Mouse (Mus musculus) layer of hippocampus, postnatal 14 days (tissue): ENCODE data around the gene Tle2. TPM values are rescaled to one million over a fixed set of nuclear protein-coding genes. Genes with fewer than 3 reads are reported as not detected.

Experiments
- DNase-seq, 2 experiments: peaks; one replicate each; pipeline ENCODE4 v3.0.0; 2021 to 2022; ENCODE audit warnings: low spot score in 2 of 2, mixed read lengths in 1 of 2
- total RNA-seq, 2 experiments: library from RNA; stranded (reverse); gene quantifications; 2 replicates each; pipeline ENCODE4 v1.2.3; 2021

Gene Tle2
- total RNA-seq, 2 experiments from 2014 or later = 23.3 to 25.9 TPM

GRCm38 (mm10) chr10:81553232-81553631, 21.1 kb upstream of the Tle2 start:
- DNase-seq = no peak

DNA sequence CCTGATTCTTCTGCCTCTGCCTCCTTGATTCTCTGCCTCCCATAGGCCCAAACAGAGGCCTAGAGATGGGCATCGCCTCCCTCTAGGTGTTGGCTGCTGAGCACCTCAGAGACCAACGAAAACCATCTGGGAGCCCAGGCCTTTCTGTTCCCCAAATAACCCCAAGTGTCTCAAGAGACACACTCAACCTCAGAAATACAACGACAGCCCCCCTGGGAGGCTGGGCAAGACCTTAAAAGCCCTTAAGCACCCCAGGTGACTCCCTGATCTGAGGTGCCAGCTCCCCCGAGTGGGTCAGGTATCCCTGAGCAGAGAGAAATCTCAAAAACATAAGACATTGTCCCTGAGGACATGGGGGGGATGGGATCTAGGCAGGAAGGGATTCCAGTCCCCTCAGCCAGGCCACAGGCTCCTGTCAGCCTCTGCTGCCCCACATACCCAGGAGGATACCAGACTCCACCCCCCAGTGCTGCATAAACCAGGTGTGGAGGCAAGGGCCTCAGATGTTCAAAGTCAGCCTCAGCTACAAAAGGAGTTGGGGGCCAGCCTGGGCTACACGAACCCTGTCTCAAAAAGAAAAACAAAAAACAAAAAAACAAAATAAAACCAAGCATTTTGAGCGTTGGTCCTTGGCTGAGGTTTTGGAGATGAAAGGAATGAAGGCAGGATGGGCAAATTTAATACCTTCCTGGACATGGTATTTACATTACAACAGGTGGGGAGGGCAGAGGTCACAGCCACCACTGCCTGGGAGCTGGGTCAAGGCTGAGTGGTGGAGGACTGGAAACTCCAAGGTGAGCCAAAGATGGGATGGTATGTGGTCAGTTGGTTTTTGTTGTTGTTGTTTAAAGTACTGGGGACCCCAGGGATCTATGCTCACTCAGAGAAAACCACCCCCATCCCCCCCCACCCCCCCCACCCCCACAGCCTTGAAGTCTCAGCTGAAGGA, 20.3 kb upstream of the Tle2 start:
- DNase-seq = no peak

DNA sequence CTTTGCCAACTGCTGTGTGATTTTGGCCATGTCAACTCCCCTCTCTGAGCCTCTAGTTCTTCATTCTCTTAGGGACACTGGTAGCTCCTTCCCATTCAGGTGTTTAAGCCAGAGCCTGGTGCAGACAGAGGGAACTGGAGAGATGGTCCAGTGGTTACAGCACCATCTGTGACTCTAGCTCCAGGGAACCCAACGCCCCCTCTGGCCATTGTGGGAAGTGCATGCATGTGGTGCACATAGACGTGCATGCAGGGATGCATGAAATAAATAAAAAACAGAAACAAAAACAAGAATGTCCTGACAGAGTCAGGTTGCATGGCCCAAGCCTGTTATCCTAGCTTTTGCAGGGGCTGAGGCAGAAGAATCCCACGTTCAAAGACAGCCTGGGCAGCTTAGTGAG, 18.1 kb upstream of the Tle2 start:
- DNase-seq = no peak

DNA sequence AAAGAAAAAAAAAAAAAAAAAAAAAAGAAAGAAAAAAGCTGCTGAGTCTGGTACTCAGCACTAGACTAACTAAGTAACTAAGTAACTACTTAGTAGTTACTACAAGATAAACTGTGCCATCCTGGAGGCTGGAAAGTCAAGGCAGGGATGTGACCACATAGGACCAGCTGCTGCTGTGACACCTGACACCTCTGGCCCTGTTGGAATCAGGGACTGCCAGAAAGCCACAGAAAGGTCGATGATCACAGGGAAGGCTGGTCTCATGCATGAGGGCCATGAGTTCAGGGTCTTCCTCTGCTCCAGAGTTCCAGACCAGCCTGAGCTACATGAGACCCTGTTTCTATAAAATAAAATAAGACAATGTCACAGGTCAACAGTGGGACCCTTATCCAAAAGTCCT, 16.9 kb upstream of the Tle2 start:
- DNase-seq = no peak

- peak; percentile 58 to 59 for DNase-seq
Measured at GRCm38 (mm10) chr10:81559163-81559626, 15.2 kb upstream of the Tle2 start, which contains the start of gene Aes. Aes (plus strand) TSS chr10:81559488.

- DNase-seq = peak; percentile 60 to 65
Measured at GRCm38 (mm10) chr10:81559627-81560539, 14.5 kb upstream of the Tle2 start.

GRCm38 (mm10) chr10:81560719-81561459, 13.5 kb upstream of the Tle2 start:
- DNase-seq = no peak

DNA sequence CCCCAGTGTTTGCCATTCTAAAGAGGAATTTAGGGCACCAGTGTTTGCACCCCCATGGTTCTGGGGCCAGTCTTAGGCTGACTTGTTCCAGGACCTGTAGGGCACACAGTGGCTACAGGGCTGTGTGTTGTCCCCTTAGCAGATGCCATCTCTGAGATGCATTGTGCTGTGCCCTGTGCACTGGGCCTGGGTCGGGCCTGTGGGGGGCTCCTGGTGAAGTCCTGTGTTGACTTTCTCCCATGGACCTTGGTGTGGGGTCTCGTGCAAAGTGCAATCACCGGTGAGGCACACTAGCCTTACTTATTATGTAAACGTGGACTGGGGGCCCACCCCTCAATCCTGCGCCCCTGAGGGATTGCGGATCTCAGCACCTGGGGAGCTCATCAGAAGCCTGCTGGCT, 11.9 kb upstream of the Tle2 start:
- no peak for DNase-seq

- DNase-seq = no peak
Measured at GRCm38 (mm10) chr10:81563481-81563880, 10.9 kb upstream of the Tle2 start.

GRCm38 (mm10) chr10:81564216-81564615, 10.1 kb upstream of the Tle2 start:
- no peak for DNase-seq

DNA sequence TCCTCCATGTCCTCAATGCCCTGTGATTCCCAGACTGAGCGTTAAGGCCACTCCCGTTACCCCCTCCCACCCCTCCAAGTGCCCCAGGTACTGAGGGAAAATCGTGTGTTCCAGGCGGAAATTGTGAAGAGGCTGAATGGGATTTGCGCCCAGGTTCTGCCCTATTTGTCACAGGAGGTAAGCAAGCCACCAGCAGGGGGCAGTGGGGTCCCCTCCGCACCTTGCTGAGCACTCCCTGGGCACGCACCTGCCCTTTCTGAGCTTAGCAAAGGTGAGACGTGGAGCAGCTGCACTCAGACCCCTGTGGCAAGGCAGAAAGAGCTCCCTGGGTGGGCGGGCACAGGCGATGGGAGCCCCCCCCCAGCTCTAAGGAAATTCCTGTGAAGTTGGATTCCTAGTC, 9.6 kb upstream of the Tle2 start:
- DNase-seq = no peak

- DNase-seq = no peak
Measured at GRCm38 (mm10) chr10:81565257-81566228, 8.8 kb upstream of the Tle2 start.

DNA sequence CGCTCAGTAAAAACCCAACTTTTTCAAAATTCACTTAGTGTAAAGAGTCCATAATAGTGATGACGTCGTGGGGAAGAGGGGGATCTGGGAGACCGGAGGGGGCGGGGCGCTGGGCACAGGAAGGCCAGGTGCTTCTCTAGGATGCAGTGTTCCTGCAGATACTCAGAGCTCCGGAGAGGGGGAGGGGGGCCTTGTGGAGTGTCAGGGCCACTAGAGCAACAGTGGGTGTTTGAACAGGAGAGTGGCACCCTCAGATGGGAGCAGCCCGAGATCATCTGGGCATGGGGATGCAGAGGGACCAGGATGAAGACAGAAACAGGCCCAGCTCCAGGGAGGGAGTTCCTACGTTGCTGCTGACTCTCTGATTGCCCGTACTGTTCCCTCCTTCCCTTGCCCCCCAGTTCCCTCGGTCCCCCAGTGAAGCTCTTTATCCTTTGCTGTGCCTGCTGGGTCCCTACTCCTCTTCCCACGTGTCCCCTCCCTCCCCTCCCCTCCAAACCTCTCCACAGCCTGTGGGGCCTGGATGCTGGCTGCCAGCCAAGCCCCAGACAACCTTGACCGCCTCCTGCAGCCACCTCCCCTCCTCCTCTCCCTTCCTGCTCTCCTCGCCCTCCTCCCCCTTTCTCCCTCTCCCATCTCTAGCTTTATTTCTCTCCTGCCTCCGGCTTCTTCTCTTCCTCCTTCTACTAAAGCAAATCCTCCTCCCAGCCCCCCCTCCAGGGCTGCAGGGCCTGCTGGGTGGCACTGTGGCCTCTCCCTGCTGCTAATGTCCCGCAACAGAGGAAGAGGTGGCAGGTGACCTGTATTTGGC, 5.8 kb upstream of the Tle2 start:
- no peak for DNase-seq

- no peak for DNase-seq
Measured at GRCm38 (mm10) chr10:81569507-81570237, 4.7 kb upstream of the Tle2 start.

- no peak for DNase-seq
Measured at GRCm38 (mm10) chr10:81570238-81570800, 4.0 kb upstream of the Tle2 start.

DNA sequence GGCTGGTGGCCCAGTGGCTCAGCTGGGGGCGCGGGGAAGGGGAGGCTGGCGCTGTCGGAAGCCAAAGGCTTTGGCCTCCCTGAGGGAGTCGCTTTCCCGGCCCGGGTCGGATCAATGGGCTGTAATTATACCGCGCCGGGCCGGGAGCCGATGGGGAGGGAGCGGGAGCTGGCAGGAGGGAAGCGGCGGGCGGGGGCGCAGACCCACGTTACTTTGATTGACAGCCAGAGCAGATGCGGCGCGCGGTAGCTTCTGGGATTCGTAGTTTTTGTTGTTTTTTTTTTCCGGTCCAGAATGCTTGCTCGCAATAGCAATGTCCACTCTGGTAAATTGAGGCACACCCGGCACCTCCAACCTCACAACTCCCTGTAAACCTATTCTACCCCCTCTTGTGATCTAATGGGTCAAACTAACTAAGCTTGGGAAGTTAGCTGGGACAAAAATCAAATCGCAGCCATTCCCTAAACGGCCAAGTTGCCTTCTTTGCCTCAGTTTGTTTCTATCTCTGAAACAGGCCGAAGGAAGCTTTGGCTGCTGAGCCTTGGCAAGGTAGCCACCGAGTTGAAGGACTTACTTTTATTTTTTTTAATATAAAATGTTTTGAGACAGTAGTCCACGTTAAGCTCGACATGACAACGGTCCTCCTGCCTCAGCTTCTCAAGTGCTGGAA, 3.4 kb upstream of the Tle2 start:
- peak; percentile 90 to 96 for DNase-seq

DNA sequence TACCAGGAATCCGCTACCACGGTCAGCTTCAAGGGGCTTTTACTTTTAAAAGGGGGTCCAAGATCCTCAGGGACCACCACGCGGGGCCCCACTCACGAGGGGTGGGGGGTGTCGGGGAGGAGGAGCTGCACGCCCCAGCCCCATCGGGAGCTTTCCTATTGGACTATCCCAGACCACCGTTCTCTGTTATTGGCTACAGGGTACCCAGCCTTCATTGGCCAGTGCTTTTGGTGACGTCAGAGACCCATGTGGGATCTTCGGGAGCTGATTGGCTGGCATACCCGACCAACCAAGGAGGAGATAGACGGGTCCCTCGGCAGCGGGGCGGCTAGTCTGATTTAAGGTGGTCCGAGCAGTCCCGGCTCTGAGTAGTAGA, 2.9 kb upstream of the Tle2 start:
- DNase-seq = peak; percentile 99 to 100
